Mouse (Mus musculus): Measurements from ENCODE around the gene Smok3b.

- TF ChIP-seq POLR2A (IDR thresholded peaks at IDR 0.05; ENCODE audit: control insufficient read depth, extremely low read depth, insufficient read depth, low read length, poor library complexity), result no peak
- no peak for TF ChIP-seq CTCF (IDR thresholded peaks at IDR 0.05; ENCODE audit: borderline replicate concordance, control insufficient read depth, extremely low read depth, insufficient read depth, low read length, poor library complexity)
Observed at GRCm38 (mm10) chr5:138081446-138081845, 60.2 kb downstream of the Smok3b start.
